Mouse (Mus musculus) liver, embryonic 14.5 days (tissue): ENCODE measurements around the gene Dpy19l2. TPM values are rescaled to one million over a fixed set of nuclear protein-coding genes. Genes with fewer than 3 reads are reported as not detected.
"Not testable (repeated sequence)": the region's sequence is repeated elsewhere in the genome, so short reads cannot be mapped to it uniquely, and the experiment has no call there.

ENCODE experiments used
- ATAC-seq: fragments of 200-750 bp; cut with Nextera tagmentation; 2 replicates; pipeline ENCODE4 v1.8.0; 2017; ENCODE audit warnings: moderate number of reproducible peaks, mild to moderate bottlenecking, moderate library complexity; ENCODE audit not compliant: insufficient read depth
- DNase-seq, 3 experiments: peaks; one replicate each; pipeline ENCODE4 v3.0.0-alpha.2; 2012 to 2013; ENCODE audit warnings: low read depth in 3 of 3, low spot score in 3 of 3
- H3K27ac ChIP-seq: fragments of 300-500 bp; sonication (generic); 2 replicates; pipeline ENCODE4 v1.5.1; 2014; ENCODE audit warnings: moderate library complexity, mild to moderate bottlenecking, control low read depth, inconsistent platforms
- H3K27me3 ChIP-seq: fragments of 300-500 bp; sonication (generic); 2 replicates; pipeline ENCODE4 v1.6.1; 2014; ENCODE audit warnings: mild to moderate bottlenecking, low read length, moderate library complexity; ENCODE audit not compliant: control insufficient read depth, insufficient read depth
- H3K36me3 ChIP-seq: fragments of 300-500 bp; sonication (generic); replicated peaks from 2 replicates; pipeline ENCODE4 v1.6.1; 2014; ENCODE audit warnings: low read depth; ENCODE audit not compliant: control insufficient read depth, insufficient read depth
- H3K4me1 ChIP-seq, 2 experiments: fragments of 200-500 bp in 1 of 2; fragments of 300-500 bp in 1 of 2; sonication (generic) in 1 of 2; replicated peaks; 2 replicates each; pipeline ENCODE4 v1.6.1; 2012 to 2014; ENCODE audit warnings: antibody characterized with exemption in 1 of 2, inconsistent platforms in 1 of 2, low read length in 1 of 2; ENCODE audit not compliant: control insufficient read depth in 2 of 2, insufficient read depth in 2 of 2
- H3K4me2 ChIP-seq: fragments of 300-500 bp; sonication (generic); 2 replicates; pipeline ENCODE4 v1.6.1; 2014; ENCODE audit warnings: low read depth, mild to moderate bottlenecking, control low read depth, moderate library complexity
- H3K4me3 ChIP-seq, 2 experiments: fragments of 200-500 bp in 1 of 2; fragments of 300-500 bp in 1 of 2; sonication (generic) in 1 of 2; 2 replicates each; pipeline ENCODE4 v1.5.1; 2012 to 2014; ENCODE audit warnings: low read depth in 2 of 2, low read length in 2 of 2, mild to moderate bottlenecking in 2 of 2, control low read depth in 1 of 2, inconsistent platforms in 1 of 2, moderate library complexity in 1 of 2; ENCODE audit not compliant: insufficient read depth in 1 of 2
- H3K9ac ChIP-seq: fragments of 300-500 bp; sonication (generic); replicated peaks from 2 replicates; pipeline ENCODE4 v1.6.1; 2014; ENCODE audit warnings: mild to moderate bottlenecking, control low read depth, moderate library complexity
- H3K9me3 ChIP-seq: fragments of 300-500 bp; sonication (generic); 2 replicates; pipeline ENCODE4 v1.6.1; 2016; ENCODE audit warnings: low read length, mixed read lengths; ENCODE audit not compliant: control insufficient read depth
- CTCF ChIP-seq: IDR thresholded peaks from 2 replicates; pipeline ENCODE4 v1.5.1; 2016; ENCODE audit warnings: antibody characterized with exemption, low read depth, control low read depth
- EP300 ChIP-seq: IDR thresholded peaks from 2 replicates; pipeline ENCODE4 v1.6.1; 2016; ENCODE audit warnings: antibody characterized with exemption, low read depth
- WGBS: fragments of 180-500 bp; shearing (Covaris S2); extraction: QIAGEN DNeasy Blood & Tissue Kit; methylation state at CpG from one replicate; pipeline ENCODE4 v1.1.7; 2014; ENCODE audit not compliant: insufficient replicate concordance; 5-methylcytosine and 5-hydroxymethylcytosine counted together
- polyA plus RNA-seq, 2 experiments: library from polyadenylated mRNA; depleted of rRNA in 1 of 2; stranded (reverse) in 1 of 2; unstranded in 1 of 2; fragments of >200 nt; fragmentation: Nextera tagmentation in 1 of 2; extraction: Ambion mirVana in 1 of 2; gene quantifications; 2 replicates each; pipeline versions ENCODE4 v1.2.1 to v1.2.3; 2012 to 2014

The Dpy19l2 gene
- polyA plus RNA-seq (2012; rRNA removed) (0.02 TPM in 2 replicates), polyA plus RNA-seq (2014; fragmentation: Nextera tagmentation; extraction: Ambion mirVana) (0.05 and 0.06 TPM in 2 replicates)

DNA sequence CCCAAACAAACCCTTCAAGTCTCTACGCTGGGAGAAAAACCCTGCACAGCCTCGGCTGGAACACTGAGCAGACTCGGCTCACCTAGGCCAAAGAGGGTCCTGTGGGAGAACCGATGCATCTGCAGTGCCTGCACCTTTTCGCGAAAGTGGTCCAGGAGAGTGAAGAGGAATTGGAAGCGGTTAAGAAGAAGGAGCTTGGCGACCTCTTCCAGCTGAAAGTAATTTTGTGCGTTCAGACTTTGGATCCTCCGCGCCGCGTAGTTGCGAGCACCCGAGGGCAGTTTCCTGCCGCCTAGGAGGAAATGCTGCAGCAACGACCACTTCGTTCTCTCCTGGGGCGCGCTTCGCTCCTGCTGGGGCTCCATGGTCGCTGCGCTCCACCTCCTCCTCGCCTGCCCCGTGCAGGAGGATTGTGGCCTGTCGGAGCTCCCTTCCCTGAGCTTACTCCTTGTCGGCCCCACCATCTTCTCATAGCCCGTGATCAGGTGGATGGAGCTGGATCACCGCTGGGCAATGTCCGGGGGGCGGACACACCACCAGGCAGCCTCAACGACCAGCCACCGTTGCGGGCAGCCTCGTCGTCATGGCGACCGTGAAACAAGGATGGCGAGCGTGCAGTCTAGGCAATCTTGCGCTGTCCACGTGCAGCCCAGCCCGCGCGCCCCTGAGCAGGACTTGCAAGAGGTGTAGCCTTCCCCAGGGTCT is at the start of gene Dpy19l2:
TSS of gene Dpy19l2 (minus strand) at position 594 of the 705 bp plus-strand sequence.
- no peaks in the 10 kb centered on the region for H3K4me1 ChIP-seq
- ATAC-seq = no peak

DNA sequence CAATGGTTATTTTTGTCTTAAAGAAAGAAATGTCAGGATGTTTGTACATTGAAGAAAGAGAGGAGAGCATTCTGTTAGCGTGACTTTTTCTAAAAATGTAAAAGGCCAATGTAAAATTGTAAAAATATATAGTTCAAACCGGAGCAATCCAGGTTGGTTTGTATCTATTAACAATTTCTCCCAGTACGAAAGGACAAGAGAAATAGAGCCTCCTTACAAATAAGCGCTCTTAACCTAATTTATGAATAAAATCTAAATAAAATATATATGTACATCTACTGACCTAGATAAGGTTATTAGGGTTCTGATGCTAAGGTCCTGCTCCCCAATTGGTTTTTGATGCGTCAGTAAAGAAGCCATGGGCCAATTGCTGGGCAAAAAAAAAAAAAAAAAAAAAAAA is 48.9 kb upstream of the Dpy19l2 start:
- H3K4me3 ChIP-seq = no peak overlapping the region
- TF ChIP-seq EP300 (no peak), CTCF (no peak)
- ATAC-seq (no peak), DNase-seq (no peak)
- H3K4me2 ChIP-seq = no peak overlapping the region
- no peak overlapping the region for H3K9ac ChIP-seq
- no peak overlapping the region for H3K27ac ChIP-seq
- H3K27me3 ChIP-seq = no peaks in the 10 kb centered on the region
- no peaks in the 10 kb centered on the region for H3K9me3 ChIP-seq
- no peaks in the 10 kb centered on the region for H3K4me1 ChIP-seq
- 57% methylated on average over 5 of the region's 5 CpGs for WGBS
- no peaks in the 10 kb centered on the region for H3K36me3 ChIP-seq

More for the DNA sequence above, at the start of gene Dpy19l2:
- H3K27ac ChIP-seq = no peak within 1 kb of the TSS
- no peaks in the 10 kb centered on the region for H3K9me3 ChIP-seq
- H3K4me2 ChIP-seq = peak within 1 kb of the TSS; percentile 41; the same call in 1 of the 2 replicates
- no peaks in the 10 kb centered on the region for H3K36me3 ChIP-seq
- H3K9ac ChIP-seq = no peak within 1 kb of the TSS
- WGBS = 1% methylated on average over 45 of the region's 45 CpGs
- H3K4me3 ChIP-seq = no peak within 1 kb of the TSS; a peak in 1 of 4 replicates
- no peak for DNase-seq
- H3K27me3 ChIP-seq = peaks cover 4% of the 10 kb centered on the region
- TF ChIP-seq CTCF (no peak), EP300 (no peak)

DNA sequence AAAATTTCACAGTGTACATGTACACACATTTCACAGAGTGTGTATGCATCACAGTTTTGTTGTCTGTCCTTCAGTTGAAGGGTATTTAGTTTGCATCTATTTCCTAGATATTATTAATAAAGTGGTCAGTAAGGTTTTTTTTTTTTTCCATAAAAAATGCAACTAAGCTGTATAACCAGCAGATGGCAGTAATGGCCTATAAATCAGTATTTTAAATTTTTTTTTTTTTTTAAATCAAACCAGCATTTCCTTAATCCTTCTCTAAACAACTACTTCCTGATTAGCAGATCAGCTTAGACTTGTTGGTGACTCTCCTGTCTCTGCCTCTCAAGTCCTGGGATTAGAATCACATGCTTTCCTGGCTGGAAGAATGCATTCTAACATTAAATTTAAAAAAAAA is 5.2 kb upstream of the Dpy19l2 start:
- no peak for ATAC-seq
- no peak overlapping the region for H3K9ac ChIP-seq
- DNase-seq = no peak
- no peaks in the 10 kb centered on the region for H3K4me1 ChIP-seq
- H3K27ac ChIP-seq = no peak overlapping the region
- H3K27me3 ChIP-seq = no peaks in the 10 kb centered on the region; the same call in 1 of the 2 replicates
- no peaks in the 10 kb centered on the region for H3K9me3 ChIP-seq
- no peak overlapping the region for H3K4me3 ChIP-seq
- H3K36me3 ChIP-seq = no peaks in the 10 kb centered on the region
- peak; percentile 8; the same call in 1 of the 2 replicates for TF ChIP-seq CTCF
- TF ChIP-seq EP300 = no peak
- no peak overlapping the region for H3K4me2 ChIP-seq

DNA sequence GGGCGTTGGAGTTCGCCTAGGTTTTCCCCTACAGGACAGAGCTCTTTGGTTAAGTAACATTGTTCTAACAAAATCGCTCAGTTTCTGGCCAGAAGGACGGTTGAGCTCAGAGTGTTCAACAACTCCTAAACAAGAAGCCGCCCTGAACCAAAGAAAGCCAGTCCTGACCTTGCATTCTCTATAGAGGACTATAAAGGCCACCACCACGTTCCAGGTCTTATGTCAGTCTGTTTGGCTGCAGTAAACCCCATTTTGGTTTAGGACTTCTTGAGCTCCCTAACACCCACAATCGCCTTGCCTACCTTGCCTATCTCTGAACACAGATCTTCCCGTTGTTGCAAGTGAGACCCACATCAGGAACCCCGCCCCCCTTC is 299 bp upstream of the Dpy19l2 start:
- H3K9ac ChIP-seq = no peak overlapping the region
- 5% methylated on average over 9 of the region's 9 CpGs for WGBS
- H3K4me3 ChIP-seq = no peak overlapping the region
- ATAC-seq (no peak), DNase-seq (no peak)
- TF ChIP-seq CTCF (no peak), EP300 (no peak)
- H3K4me1 ChIP-seq = no peaks in the 10 kb centered on the region
- no peak overlapping the region for H3K27ac ChIP-seq
- H3K4me2 ChIP-seq = peak overlapping the region; percentile 41; the same call in 1 of the 2 replicates
- peaks cover 4% of the 10 kb centered on the region for H3K27me3 ChIP-seq
- no peaks in the 10 kb centered on the region for H3K36me3 ChIP-seq
- no peaks in the 10 kb centered on the region for H3K9me3 ChIP-seq

DNA sequence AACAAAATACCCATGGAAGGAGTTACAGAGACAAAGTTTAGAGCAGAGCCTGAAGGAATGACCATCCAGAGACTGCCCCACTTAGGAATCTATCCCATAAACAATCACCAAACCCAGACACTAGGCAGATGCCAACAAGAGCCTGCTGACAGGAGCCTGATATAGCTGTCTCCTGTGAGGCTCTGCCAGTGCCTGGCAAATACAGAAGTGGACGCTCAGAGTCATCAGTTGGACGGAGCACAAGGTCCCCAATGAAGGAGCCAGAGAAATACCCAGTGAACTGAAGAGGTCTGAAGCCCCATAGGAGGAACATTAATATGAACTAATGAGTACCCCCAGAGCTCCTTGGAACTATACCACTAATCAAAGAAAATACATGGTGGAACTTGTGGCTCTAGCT is 58.8 kb downstream of the Dpy19l2 start:
- H3K9me3 ChIP-seq, H3K4me1 ChIP-seq, ATAC-seq, DNase-seq, H3K4me2 ChIP-seq, H3K27me3 ChIP-seq, H3K4me3 ChIP-seq, H3K36me3 ChIP-seq, H3K27ac ChIP-seq, H3K9ac ChIP-seq: not testable (repeated sequence)
- 35% methylated on average over 2 of the region's 2 CpGs for WGBS
